Comparison of ENCODE assay signal across 35 mouse cellular contexts in the genomic region with DNA sequence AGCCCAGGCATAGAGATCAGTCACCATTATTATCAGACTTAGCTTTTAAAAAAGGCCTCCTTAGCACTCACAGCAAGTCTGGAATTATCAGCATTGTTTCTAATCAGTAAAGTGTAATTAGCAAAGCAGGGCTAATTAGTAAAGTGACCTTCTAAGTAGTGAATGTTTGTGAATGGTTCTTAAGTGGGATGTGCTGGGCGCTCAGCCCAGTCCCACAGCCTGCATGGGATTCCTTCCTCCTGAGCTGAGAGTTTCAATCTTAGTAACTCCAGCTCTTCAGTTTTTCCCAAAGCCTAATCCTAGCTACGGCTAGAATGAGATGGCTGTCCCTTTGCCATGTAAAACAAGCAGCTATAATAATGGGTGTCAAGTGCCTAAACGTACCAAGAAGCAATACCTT. TPM values are rescaled to one million over a fixed set of nuclear protein-coding genes. Genes with fewer than 3 reads are reported as not detected.
DNase-seq lines count a peak whose midpoint lies in the region; ATAC-seq lines count a peak whose summit lies in the region.
"Had no signal": no experiment of that assay in that cellular context is flagged by ENCODE, and none has a peak within 500 bp of the region (broad histone marks: within the 10 kb centered on the region; RNA-seq: fewer than 3 reads in every experiment).

No protein-coding gene starts in this region.

- no peak for DNase-seq in heart, embryonic 10.5 days (ENCODE audit: low spot score)
- no peak for DNase-seq in heart, adult 8-10 months (ENCODE audit: low spot score)
- DNase-seq in heart, postnatal 4 days = peak; percentile 45
- DNase-seq: adrenal gland, adult 8-10 months; B cell, adult 2 months; cerebellum, adult 8-10 months; cerebellum, postnatal 25 days; gastrocnemius, adult 2 months; gastrocnemius, postnatal 36 days; kidney, adult 11 months; kidney, postnatal 14 days; layer of hippocampus, adult 9-11 months; liver, embryonic 13.5 days; lung, adult 18-20 months; lung, postnatal 4 days; retina, postnatal 1 day; right cerebral cortex, postnatal 14 days had no signal

- H3K27me3 ChIP-seq in heart, embryonic 10.5 days (ENCODE audit: insufficient read depth, poor library complexity, severe bottlenecking) = peaks cover 29% of the 10 kb centered on the region
- peaks cover 40% of the 10 kb centered on the region for H3K27me3 ChIP-seq in forebrain, embryonic 16.5 days (replicated peaks; ENCODE audit: control insufficient read depth, insufficient read depth, low read length)
- H3K27me3 ChIP-seq in heart, embryonic 14.5 days (ENCODE audit: control insufficient read depth, insufficient read depth, low read length) = no peaks in the 10 kb centered on the region

- peak; percentile 57 for ATAC-seq in forebrain, embryonic 16.5 days
- no peak for ATAC-seq in heart, embryonic 14.5 days (ENCODE audit: insufficient number of reproducible peaks, insufficient read depth, low FRiP score, low read depth)
- no peak for ATAC-seq in inflammation-experienced regulatory T-cells, adult 6 months
- ATAC-seq: lung, postnatal 0 days; midbrain, embryonic 15.5 days had no signal

- H3K4me2 ChIP-seq in forebrain, embryonic 16.5 days (ENCODE audit: low read length) = no peak overlapping the region
- H3K4me2 ChIP-seq in heart, embryonic 14.5 days (ENCODE audit: low read length) = no peak overlapping the region
- H3K4me2 ChIP-seq: embryonic facial prominence, embryonic 15.5 days; hindbrain, embryonic 14.5 days; limb, embryonic 15.5 days; liver, embryonic 13.5 days; midbrain, embryonic 15.5 days; neural tube, embryonic 15.5 days; stomach, embryonic 15.5 days had no signal

- peak overlapping the region; percentile 89; the same call in 1 of the 2 replicates for H3K27ac ChIP-seq in heart, embryonic 10.5 days
- no peak overlapping the region for H3K27ac ChIP-seq in forebrain, embryonic 16.5 days (ENCODE audit: low read length)
- peak overlapping the region in 1 of 2 experiments; percentile 81; a peak in 3 of 4 replicates for H3K27ac ChIP-seq in heart, embryonic 14.5 days (replicated peaks in 1 of 2; ENCODE audit: control insufficient read depth in 1 of 2, insufficient read depth in 1 of 2, low read depth in 2 of 2, low read length in 2 of 2)
- H3K27ac ChIP-seq: embryonic facial prominence, embryonic 10.5 days; embryonic facial prominence, embryonic 15.5 days; gastrocnemius, adult 2 months; hindbrain, embryonic 14.5 days; limb, embryonic 10.5 days; limb, embryonic 15.5 days; liver, embryonic 13.5 days; midbrain, embryonic 15.5 days; neural tube, embryonic 15.5 days; stomach, embryonic 15.5 days had no signal

- H3K4me3 ChIP-seq in heart, embryonic 10.5 days = no peak overlapping the region
- no peak overlapping the region for H3K4me3 ChIP-seq in forebrain, embryonic 16.5 days (replicated peaks; ENCODE audit: low read length)
- H3K4me3 ChIP-seq in heart, embryonic 14.5 days (ENCODE audit: control insufficient read depth in 1 of 2, insufficient read depth in 1 of 2, low read depth in 1 of 2, low read length in 2 of 2) = no peak overlapping the region
- H3K4me3 ChIP-seq: embryonic facial prominence, embryonic 10.5 days; embryonic facial prominence, embryonic 15.5 days; gastrocnemius, adult 2 months; limb, embryonic 10.5 days; limb, embryonic 15.5 days; liver, embryonic 13.5 days; midbrain, embryonic 15.5 days; neural tube, embryonic 15.5 days; stomach, embryonic 15.5 days had no signal

- no peaks in the 10 kb centered on the region for H3K36me3 ChIP-seq in heart, embryonic 10.5 days
- H3K36me3 ChIP-seq in forebrain, embryonic 16.5 days (ENCODE audit: control insufficient read depth, insufficient read depth) = no peaks in the 10 kb centered on the region
- no peaks in the 10 kb centered on the region for H3K36me3 ChIP-seq in heart, embryonic 14.5 days (ENCODE audit: control insufficient read depth, insufficient read depth, low read length)
- H3K36me3 ChIP-seq: embryonic facial prominence, embryonic 10.5 days; embryonic facial prominence, embryonic 15.5 days; limb, embryonic 10.5 days; limb, embryonic 15.5 days; liver, embryonic 13.5 days; midbrain, embryonic 15.5 days; neural tube, embryonic 15.5 days; stomach, embryonic 15.5 days had no signal

- H3K4me1 ChIP-seq in heart, embryonic 10.5 days = peaks cover 46% of the 10 kb centered on the region
- H3K4me1 ChIP-seq in forebrain, embryonic 16.5 days (replicated peaks; ENCODE audit: control insufficient read depth, insufficient read depth, low read length) = peaks cover 12% of the 10 kb centered on the region
- peaks cover 13 to 36% of the 10 kb centered on the region in 2 experiments for H3K4me1 ChIP-seq in heart, embryonic 14.5 days (ENCODE audit: control insufficient read depth in 2 of 2, insufficient read depth in 2 of 2, low read length in 2 of 2)
- H3K4me1 ChIP-seq: liver, embryonic 13.5 days had no signal

- 28% methylated on average over 3 of the region's 3 CpGs for WGBS in heart, embryonic 10.5 days
- WGBS in forebrain, embryonic 16.5 days = 9% methylated on average over 3 of the region's 3 CpGs
- 17% methylated on average over 3 of the region's 3 CpGs for WGBS in heart, embryonic 14.5 days

- no peaks in the 10 kb centered on the region for H3K9me3 ChIP-seq in heart, embryonic 10.5 days
- no peaks in the 10 kb centered on the region for H3K9me3 ChIP-seq in forebrain, embryonic 16.5 days (ENCODE audit: control insufficient read depth, low read length)
- no peaks in the 10 kb centered on the region for H3K9me3 ChIP-seq in heart, embryonic 14.5 days (ENCODE audit: control insufficient read depth, low read length)
- H3K9me3 ChIP-seq: embryonic facial prominence, embryonic 10.5 days; embryonic facial prominence, embryonic 15.5 days; limb, embryonic 10.5 days; limb, embryonic 15.5 days; liver, embryonic 13.5 days; midbrain, embryonic 15.5 days; neural tube, embryonic 15.5 days; stomach, embryonic 15.5 days had no signal

- no peak overlapping the region for H3K9ac ChIP-seq in forebrain, embryonic 16.5 days (replicated peaks; ENCODE audit: low read depth, low read length)
- 0 out of 2 replicates have a peak overlapping the region, but pooled peaks have one; percentile 46 for H3K9ac ChIP-seq in heart, embryonic 14.5 days (ENCODE audit: low read length)
- H3K9ac ChIP-seq: embryonic facial prominence, embryonic 15.5 days; hindbrain, embryonic 14.5 days; limb, embryonic 15.5 days; liver, embryonic 13.5 days; midbrain, embryonic 15.5 days; neural tube, embryonic 15.5 days; stomach, embryonic 15.5 days had no signal

RNA-seq across cellular contexts. Expression of gene Tbx20, which starts 8.2 kb away (rescaled TPM):
- polyA plus RNA-seq in heart, embryonic 10.5 days (2016; fragmentation: Nextera tagmentation; extraction: Ambion mirVana) = 46.8 and 69.7 TPM in 2 replicates
- total RNA-seq in heart, adult 8-10 months (2022) = 10 to 100 TPM; 80.1 to 90.6 (median 87.4) TPM
- polyA plus RNA-seq in forebrain, embryonic 16.5 days (2015; fragmentation: Nextera tagmentation; extraction: Ambion mirVana) = not detected in 2 replicates
- polyA plus RNA-seq in heart, embryonic 14.5 days (2014; fragmentation: Nextera tagmentation; extraction: Ambion mirVana) = 69.0 and 80.6 TPM in 2 replicates
- 100 to 1,000 TPM; 341 to 376 TPM for total RNA-seq in heart, postnatal 4 days (2021)
- not detected for polyA plus RNA-seq in inflammation-experienced regulatory T-cells, adult 6 months (2017; shearing (Covaris generic))
- total RNA-seq: gastrocnemius, adult 2 months; gastrocnemius, postnatal 36 days; hematopoietic stem cell, adult 5-6 weeks; left cerebral cortex, postnatal 10 days; megakaryocyte-erythroid progenitor cell, adult 5-6 weeks had no signal
- polyA plus RNA-seq: embryonic facial prominence, embryonic 15.5 days; frontal cortex, adult 2 months; kidney, embryonic 14.5 days; limb, embryonic 15.5 days; small intestine, adult 2 months had no signal

Comparison
In these comparisons a context has a peak if more than half of its experiments do, and no peak if none do; other contexts are left out.
1. RNA of gene Tbx20, which starts 8.2 kb away (polyA plus RNA-seq): 69.0 to 80.6 TPM in heart, embryonic 14.5 days and 46.8 to 69.7 TPM in heart, embryonic 10.5 days; not detected in forebrain, embryonic 16.5 days and not detected in inflammation-experienced regulatory T-cells, adult 6 months; every median in the first group is over 10 times any median in the second.